Mouse (Mus musculus) cortical plate, adult 2 months (tissue): ENCODE data around the gene Rab9.

Experiments used
- CTCF ChIP-seq: fragments of 200-500 bp; IDR thresholded peaks from 2 replicates; pipeline ENCODE4 v1.5.1; 2011; ENCODE audit warnings: mild to moderate bottlenecking, control low read depth, low read length; ENCODE audit not compliant: insufficient read depth; ENCODE audit errors: extremely low read depth
- POLR2A ChIP-seq: fragments of 200-500 bp; IDR thresholded peaks from 2 replicates; pipeline ENCODE4 v1.6.1; 2011; ENCODE audit warnings: mild to moderate bottlenecking, low read length, control low read depth; ENCODE audit not compliant: insufficient read depth; ENCODE audit errors: extremely low read depth

- TF ChIP-seq CTCF (no peak), POLR2A (no peak)
These were observed 35.1 kb downstream of the Rab9 start for GRCm38 (mm10) chrX:166444552-166444951.
